Mouse (Mus musculus) forebrain, embryonic 13.5 days (tissue): ENCODE measurements around the gene Tet2. TPM values are rescaled to one million over a fixed set of nuclear protein-coding genes. Genes with fewer than 3 reads are reported as not detected.
A peak's percentile ranks its signal among the peaks of the same experiment; 100 is the strongest.

ENCODE experiments used
- ATAC-seq: fragments of 200-750 bp; cut with Nextera tagmentation; 2 replicates; pipeline ENCODE4 v1.8.0; 2017
- H3K27ac ChIP-seq: fragments of 300-500 bp; sonication (generic); 2 replicates; pipeline ENCODE4 v1.5.1; 2015; ENCODE audit warnings: inconsistent platforms, mild to moderate bottlenecking, moderate library complexity
- H3K27me3 ChIP-seq: fragments of 300-500 bp; sonication (generic); 2 replicates; pipeline ENCODE4 v1.6.1; 2015; ENCODE audit warnings: mild to moderate bottlenecking, inconsistent platforms
- H3K36me3 ChIP-seq: fragments of 300-500 bp; sonication (generic); 2 replicates; pipeline ENCODE4 v1.6.1; 2015; ENCODE audit warnings: mild to moderate bottlenecking, inconsistent platforms; ENCODE audit not compliant: poor library complexity, severe bottlenecking
- H3K4me1 ChIP-seq: fragments of 300-500 bp; sonication (generic); 2 replicates; pipeline ENCODE4 v1.6.1; 2015; ENCODE audit warnings: inconsistent platforms
- H3K4me2 ChIP-seq: fragments of 300-500 bp; sonication (generic); 2 replicates; pipeline ENCODE4 v1.6.1; 2015; ENCODE audit warnings: inconsistent platforms, mild to moderate bottlenecking, moderate library complexity
- H3K4me3 ChIP-seq: fragments of 300-500 bp; sonication (generic); 2 replicates; pipeline ENCODE4 v1.5.1; 2015; ENCODE audit warnings: mild to moderate bottlenecking, inconsistent platforms
- H3K9ac ChIP-seq: fragments of 300-500 bp; sonication (generic); 2 replicates; pipeline ENCODE4 v1.6.1; 2015; ENCODE audit warnings: mild to moderate bottlenecking, inconsistent platforms
- H3K9me3 ChIP-seq: fragments of 300-500 bp; sonication (generic); replicated peaks from 2 replicates; pipeline ENCODE4 v1.6.1; 2016; ENCODE audit warnings: inconsistent platforms
- WGBS: fragments of 180-500 bp; shearing (Covaris S2); methylation state at CpG from one replicate; pipeline ENCODE4 v1.1.7; 2015; 5-methylcytosine and 5-hydroxymethylcytosine counted together
- polyA plus RNA-seq: library from polyadenylated mRNA; unstranded; fragments of >200 nt; fragmentation: Nextera tagmentation; extraction: Ambion mirVana; gene quantifications from 2 replicates; pipeline ENCODE4 v1.2.1, GENCODE M21; 2015

The Tet2 gene
- polyA plus RNA-seq, 1 experiment from 2014 or later, result 23.5 TPM

GRCm38 (mm10) chr3:133468883-133469282, 76.1 kb downstream of the Tet2 start:
- Histone ChIP-seq H3K4me1 (no peaks in the 10 kb centered on the region), H3K4me3 (no peak overlapping the region), H3K9ac (no peak overlapping the region), H3K36me3 (peaks cover 73% of the 10 kb centered on the region), H3K9me3 (no peaks in the 10 kb centered on the region), H3K4me2 (no peak overlapping the region), H3K27me3 (no peaks in the 10 kb centered on the region), H3K27ac (no peak overlapping the region)
- ATAC-seq, result no peak
- WGBS, result 92% methylated on average over 7 of the region's 7 CpGs

DNA sequence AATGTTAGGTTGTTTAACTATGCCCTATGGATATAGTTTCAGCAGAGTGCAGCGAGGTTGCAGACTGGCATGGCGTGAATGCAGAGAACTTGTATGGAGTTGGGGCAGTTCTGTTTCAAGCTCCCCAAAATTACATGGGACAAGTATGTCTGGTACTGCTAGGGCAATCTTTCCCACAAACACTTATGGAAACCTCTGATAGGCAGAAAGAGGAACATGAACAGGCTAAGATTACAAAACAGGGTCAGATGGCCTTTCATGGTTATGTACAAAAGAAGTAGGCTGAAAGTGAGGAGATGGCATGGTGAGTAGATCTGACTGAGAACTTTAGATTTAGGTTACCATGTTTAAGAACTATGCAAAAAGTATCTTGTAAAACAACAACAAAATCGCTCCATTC, 81.7 kb downstream of the Tet2 start:
- no peak overlapping the region for H3K4me3 ChIP-seq
- 98% methylated on average over 3 of the region's 3 CpGs for WGBS
- no peak overlapping the region for H3K27ac ChIP-seq
- no peaks in the 10 kb centered on the region for H3K9me3 ChIP-seq
- H3K4me2 ChIP-seq, result no peak overlapping the region
- H3K27me3 ChIP-seq, result no peaks in the 10 kb centered on the region
- no peak overlapping the region for H3K9ac ChIP-seq
- peaks cover 59% of the 10 kb centered on the region for H3K36me3 ChIP-seq
- no peaks in the 10 kb centered on the region for H3K4me1 ChIP-seq
- ATAC-seq, result no peak

- Histone ChIP-seq H3K36me3 (peaks cover 52% of the 10 kb centered on the region), H3K4me1 (no peaks in the 10 kb centered on the region), H3K9me3 (no peaks in the 10 kb centered on the region), H3K27ac (no peak overlapping the region), H3K4me3 (no peak overlapping the region), H3K9ac (no peak overlapping the region), H3K27me3 (no peaks in the 10 kb centered on the region), H3K4me2 (no peak overlapping the region)
- 91% methylated on average over 6 of the region's 6 CpGs for WGBS
- no peak for ATAC-seq
These were observed 82.5 kb downstream of the Tet2 start for GRCm38 (mm10) chr3:133462485-133462884.

DNA sequence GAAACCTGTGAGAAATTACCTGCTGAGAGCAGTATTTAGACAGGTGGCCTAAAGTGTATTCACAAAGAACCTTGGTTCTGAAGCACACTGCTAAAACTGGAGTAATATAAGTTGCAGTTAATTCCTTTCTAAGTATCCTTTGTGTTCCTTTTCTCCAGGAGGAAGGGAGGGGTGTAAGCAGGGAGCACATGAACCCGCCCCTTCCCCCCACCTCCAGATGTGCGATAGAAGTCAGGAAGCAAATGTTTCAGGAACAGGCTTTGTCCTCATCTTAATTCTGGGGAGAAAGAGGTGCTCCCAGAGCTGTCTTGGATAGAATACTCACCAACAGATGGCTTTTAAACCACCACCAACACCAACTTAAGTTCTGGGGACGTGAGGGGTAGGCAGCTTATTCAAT, 82.9 kb downstream of the Tet2 start:
- WGBS, result 76% methylated on average over 3 of the region's 3 CpGs
- Histone ChIP-seq H3K27me3 (no peaks in the 10 kb centered on the region), H3K9me3 (no peaks in the 10 kb centered on the region), H3K36me3 (peaks cover 48% of the 10 kb centered on the region), H3K9ac (no peak overlapping the region), H3K27ac (no peak overlapping the region), H3K4me3 (no peak overlapping the region), H3K4me1 (no peaks in the 10 kb centered on the region), H3K4me2 (no peak overlapping the region)
- ATAC-seq, result no peak

GRCm38 (mm10) chr3:133459174-133459573, 85.8 kb downstream of the Tet2 start:
- no peak overlapping the region for H3K27ac ChIP-seq
- no peak overlapping the region for H3K4me2 ChIP-seq
- no peak overlapping the region for H3K4me3 ChIP-seq
- H3K27me3 ChIP-seq, result no peaks in the 10 kb centered on the region
- H3K36me3 ChIP-seq, result peaks cover 28% of the 10 kb centered on the region
- no peaks in the 10 kb centered on the region for H3K4me1 ChIP-seq
- H3K9me3 ChIP-seq, result no peaks in the 10 kb centered on the region
- 81% methylated on average over 1 of the region's 1 CpGs for WGBS
- 0 out of 2 replicates have a peak, but pooled peaks have one; percentile 34 for ATAC-seq
- no peak overlapping the region for H3K9ac ChIP-seq

- WGBS, result 93% methylated on average over 8 of the region's 8 CpGs
- ATAC-seq, result no peak
- Histone ChIP-seq H3K4me1 (no peaks in the 10 kb centered on the region), H3K36me3 (no peaks in the 10 kb centered on the region), H3K27me3 (no peaks in the 10 kb centered on the region), H3K4me2 (no peak overlapping the region), H3K27ac (no peak overlapping the region), H3K9me3 (no peaks in the 10 kb centered on the region), H3K4me3 (no peak overlapping the region), H3K9ac (no peak overlapping the region)
These were observed 91.0 kb downstream of the Tet2 start for GRCm38 (mm10) chr3:133453896-133454295.

- H3K36me3 ChIP-seq, result no peaks in the 10 kb centered on the region
- H3K27ac ChIP-seq, result no peak overlapping the region
- H3K9ac ChIP-seq, result no peak overlapping the region
- H3K27me3 ChIP-seq, result no peaks in the 10 kb centered on the region
- H3K4me3 ChIP-seq, result no peak overlapping the region
- no peak overlapping the region for H3K4me2 ChIP-seq
- H3K9me3 ChIP-seq, result no peaks in the 10 kb centered on the region
- no peaks in the 10 kb centered on the region for H3K4me1 ChIP-seq
- 94% methylated on average over 6 of the region's 6 CpGs for WGBS
- ATAC-seq, result no peak
These were observed 108.0 kb downstream of the Tet2 start for GRCm38 (mm10) chr3:133436919-133437320.

DNA sequence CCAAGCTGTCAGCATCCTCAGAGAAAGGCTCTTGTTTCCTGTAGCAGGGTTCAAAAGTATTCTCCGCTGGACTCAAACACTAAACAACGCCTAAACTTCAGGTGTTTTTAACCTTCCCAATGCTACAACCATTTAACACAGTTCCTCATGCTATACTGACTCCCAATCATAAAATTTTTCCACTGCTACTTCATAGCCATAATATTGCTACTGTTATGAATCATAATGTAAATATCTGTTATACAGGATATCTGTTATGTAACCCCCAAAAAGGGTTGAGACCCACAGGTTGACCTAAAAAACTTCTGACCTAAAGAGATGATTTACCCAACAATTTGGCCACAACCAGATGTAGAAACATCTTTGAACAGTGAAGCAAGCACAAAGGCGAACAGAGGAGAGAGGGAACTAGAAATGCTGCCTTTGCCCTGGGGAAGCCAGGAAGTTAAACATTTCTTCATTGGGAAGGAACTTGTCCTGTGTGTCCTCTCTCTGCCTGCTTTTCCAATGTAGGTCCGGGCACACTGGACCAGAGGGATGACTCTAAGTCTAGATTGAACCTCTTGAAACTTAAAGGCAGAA, 108.6 kb downstream of the Tet2 start:
- H3K4me2 ChIP-seq, result no peak overlapping the region
- no peaks in the 10 kb centered on the region for H3K27me3 ChIP-seq
- H3K4me3 ChIP-seq, result no peak overlapping the region
- H3K27ac ChIP-seq, result no peak overlapping the region
- ATAC-seq, result no peak
- WGBS, result 85% methylated on average over 4 of the region's 4 CpGs
- H3K36me3 ChIP-seq, result no peaks in the 10 kb centered on the region
- H3K9ac ChIP-seq, result no peak overlapping the region
- H3K9me3 ChIP-seq, result no peaks in the 10 kb centered on the region
- no peaks in the 10 kb centered on the region for H3K4me1 ChIP-seq

DNA sequence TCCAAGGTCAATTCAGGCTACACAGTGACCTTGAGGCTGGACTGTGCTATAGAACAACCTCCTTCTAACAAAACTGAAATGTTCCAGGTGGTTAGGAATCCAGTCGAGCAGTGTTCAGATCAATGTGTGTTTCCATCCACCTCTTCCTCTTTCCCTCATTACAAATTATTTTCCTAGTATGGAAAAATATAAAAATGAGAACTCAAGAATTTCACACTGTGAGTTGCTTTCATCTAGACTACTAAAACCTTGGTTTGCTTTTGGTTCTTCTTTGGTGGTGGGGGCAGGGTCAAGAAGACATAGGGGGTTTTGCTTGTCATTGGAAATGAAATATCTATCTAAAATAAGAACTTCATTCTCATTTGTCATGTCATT, 109.2 kb downstream of the Tet2 start:
- Histone ChIP-seq H3K4me3 (no peak overlapping the region), H3K9me3 (no peaks in the 10 kb centered on the region), H3K9ac (no peak overlapping the region), H3K4me2 (no peak overlapping the region), H3K27ac (no peak overlapping the region), H3K36me3 (no peaks in the 10 kb centered on the region), H3K27me3 (no peaks in the 10 kb centered on the region), H3K4me1 (no peaks in the 10 kb centered on the region)
- no peak for ATAC-seq
- 73% methylated on average over 1 of the region's 1 CpGs for WGBS

DNA sequence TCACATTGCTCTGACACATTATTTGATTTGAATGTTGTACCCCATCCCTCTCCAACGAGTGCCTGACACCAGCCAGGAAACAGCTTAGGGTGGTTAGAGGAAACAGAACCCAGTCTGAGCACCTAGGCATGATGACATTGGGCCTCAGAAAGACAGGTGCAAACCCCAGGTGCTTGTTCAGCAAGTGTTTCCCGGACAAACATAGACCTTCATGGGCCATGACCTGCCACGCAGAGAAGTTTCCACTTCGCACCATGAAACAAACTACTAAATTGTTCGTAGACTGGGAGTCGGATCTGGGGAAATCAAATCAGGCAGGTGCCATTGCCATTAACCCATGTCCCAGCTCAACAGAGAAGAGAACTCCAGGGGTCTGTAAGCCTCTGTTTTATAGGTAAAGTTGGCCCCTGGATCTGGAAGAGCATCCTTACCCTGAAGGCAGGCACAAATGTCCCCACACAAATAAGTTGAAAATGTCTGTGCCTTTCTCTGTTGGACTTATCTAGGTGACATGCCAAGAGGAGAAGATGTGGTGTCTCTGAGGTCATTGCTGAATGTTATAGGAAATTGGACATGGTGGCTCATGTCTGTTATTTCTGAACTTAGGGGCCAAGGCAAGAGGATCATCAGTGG, 109.7 kb downstream of the Tet2 start:
- no peaks in the 10 kb centered on the region for H3K36me3 ChIP-seq
- no peak overlapping the region for H3K4me2 ChIP-seq
- H3K27ac ChIP-seq, result no peak overlapping the region
- H3K27me3 ChIP-seq, result no peaks in the 10 kb centered on the region
- 94% methylated on average over 6 of the region's 6 CpGs for WGBS
- no peak overlapping the region for H3K9ac ChIP-seq
- H3K4me1 ChIP-seq, result no peaks in the 10 kb centered on the region
- no peak overlapping the region for H3K4me3 ChIP-seq
- ATAC-seq, result no peak
- no peaks in the 10 kb centered on the region for H3K9me3 ChIP-seq

DNA sequence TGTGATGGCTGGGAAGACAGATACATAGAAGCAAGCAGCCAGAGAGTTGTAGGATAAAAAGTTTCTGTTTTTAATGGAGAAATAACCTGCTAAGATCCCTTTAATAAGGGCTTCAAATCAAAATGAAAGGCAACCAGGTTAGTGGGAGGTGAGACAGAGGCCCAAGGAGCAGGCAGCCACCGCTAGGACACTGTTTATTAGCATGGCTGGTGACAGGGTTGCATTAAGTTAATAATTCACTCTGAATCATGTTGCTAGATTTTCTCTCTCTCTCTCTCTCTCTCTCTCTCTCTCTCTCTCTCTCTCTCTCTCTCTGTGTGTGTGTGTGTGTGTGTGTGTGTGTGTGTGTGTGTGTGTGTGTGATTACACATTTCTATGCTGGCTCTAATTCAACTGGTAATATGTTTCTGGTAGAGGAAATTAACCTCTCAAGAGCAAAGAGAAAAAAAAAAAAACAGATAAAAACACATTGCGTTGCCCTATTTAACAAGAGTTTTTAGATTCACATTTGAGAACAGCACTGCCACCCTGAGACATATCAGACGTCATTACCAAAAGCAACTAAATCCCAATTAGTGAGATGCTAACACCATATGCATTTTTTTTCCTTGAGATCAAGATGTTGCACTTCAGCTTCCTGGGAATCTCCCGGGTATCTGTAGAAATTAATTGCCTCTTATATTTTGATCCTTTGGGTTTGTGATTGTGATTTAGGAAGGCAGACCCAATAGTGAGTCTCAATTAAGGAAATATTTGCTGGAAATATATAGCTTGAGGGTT, 115.4 kb downstream of the Tet2 start:
- no peaks in the 10 kb centered on the region for H3K9me3 ChIP-seq
- no peak overlapping the region for H3K4me3 ChIP-seq
- H3K9ac ChIP-seq, result no peak overlapping the region
- no peaks in the 10 kb centered on the region for H3K27me3 ChIP-seq
- H3K4me1 ChIP-seq, result no peaks in the 10 kb centered on the region
- H3K27ac ChIP-seq, result no peak overlapping the region
- WGBS, result 69% methylated on average over 4 of the region's 4 CpGs
- no peaks in the 10 kb centered on the region for H3K36me3 ChIP-seq
- H3K4me2 ChIP-seq, result no peak overlapping the region
- ATAC-seq, result no peak

DNA sequence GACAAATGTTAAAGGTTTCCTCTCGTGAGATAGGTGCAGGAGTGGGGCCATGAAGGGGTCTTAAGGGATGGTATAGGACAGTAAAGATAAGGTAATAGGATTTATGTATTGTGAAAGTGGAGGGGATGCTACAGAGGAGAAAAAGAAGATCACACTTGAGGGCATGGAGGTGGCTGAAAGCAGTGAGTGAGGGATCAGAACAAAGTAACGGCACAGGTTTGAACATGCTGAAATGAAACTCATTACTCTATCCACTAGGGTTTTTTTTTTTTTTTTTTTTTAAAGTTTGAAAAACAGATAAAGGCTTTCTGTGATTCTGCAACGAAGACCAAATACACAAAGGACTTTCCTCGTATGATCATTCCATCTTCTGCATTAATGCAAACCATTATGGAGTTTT, 116.9 kb downstream of the Tet2 start:
- H3K27me3 ChIP-seq, result no peaks in the 10 kb centered on the region
- H3K4me1 ChIP-seq, result no peaks in the 10 kb centered on the region
- H3K9me3 ChIP-seq, result no peaks in the 10 kb centered on the region
- 85% methylated on average over 4 of the region's 4 CpGs for WGBS
- H3K4me2 ChIP-seq, result no peak overlapping the region
- H3K27ac ChIP-seq, result no peak overlapping the region
- H3K9ac ChIP-seq, result no peak overlapping the region
- H3K4me3 ChIP-seq, result no peak overlapping the region
- no peak for ATAC-seq
- no peaks in the 10 kb centered on the region for H3K36me3 ChIP-seq
